Mouse (Mus musculus): ENCODE measurements around the gene Ctsz.

DNA sequence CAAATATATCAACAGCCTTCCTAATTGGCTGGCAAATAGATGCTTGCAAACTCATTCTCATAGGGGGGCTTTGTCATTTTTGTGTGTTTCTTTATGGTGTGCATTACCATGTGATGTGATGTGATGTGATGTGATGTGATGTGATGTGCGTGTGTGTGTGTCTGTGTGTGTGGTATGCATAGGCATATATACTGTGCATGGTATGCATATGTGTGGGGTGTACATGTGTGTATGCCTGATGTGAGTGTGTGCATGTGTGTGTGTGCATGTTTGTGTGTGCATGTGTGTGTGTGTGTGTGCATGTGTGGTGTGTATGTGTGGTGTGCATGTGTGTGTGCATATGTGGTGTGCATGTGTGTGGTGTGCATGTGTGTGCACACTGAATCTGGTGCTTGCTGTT lies 41.8 kb downstream of the Ctsz start:
- TF ChIP-seq POLR2A (IDR thresholded peaks at IDR 0.05; ENCODE audit: insufficient read depth, low read length) (no peak), CTCF (IDR thresholded peaks at IDR 0.05; ENCODE audit: low read depth, low read length) (no peak), EP300 (IDR thresholded peaks at IDR 0.05; ENCODE audit: insufficient read depth, low read depth, low read length) (no peak)

Measured in ES-Bruce4 (cell line).